Mouse (Mus musculus) neural tube, embryonic 11.5 days (tissue): Measurements from ENCODE around the gene Dock8. TPM values are rescaled to one million over a fixed set of nuclear protein-coding genes. Genes with fewer than 3 reads are reported as not detected.
A peak's percentile ranks its signal among the peaks of the same experiment; 100 is the strongest.

ENCODE experiments used
- ATAC-seq: fragments of 200-750 bp; cut with Nextera tagmentation; 2 replicates; pipeline ENCODE4 v1.8.0; 2017; ENCODE audit warnings: moderate number of reproducible peaks, mild to moderate bottlenecking, moderate TSS enrichment, moderate library complexity; ENCODE audit not compliant: insufficient read depth, low FRiP score, low TSS enrichment
- DNase-seq: peaks from one replicate; pipeline ENCODE4 v3.0.0-alpha.2; 2015; ENCODE audit warnings: low spot score
- H3K27ac ChIP-seq: fragments of 300-500 bp; sonication (generic); 2 replicates; pipeline ENCODE4 v1.5.1; 2014; ENCODE audit warnings: low read depth, mild to moderate bottlenecking, low read length
- H3K27me3 ChIP-seq: fragments of 300-500 bp; sonication (generic); 2 replicates; pipeline ENCODE4 v1.6.1; 2014; ENCODE audit warnings: mild to moderate bottlenecking, low read length, mixed read lengths; ENCODE audit not compliant: control insufficient read depth, insufficient read depth
- H3K36me3 ChIP-seq: fragments of 300-500 bp; sonication (generic); 2 replicates; pipeline ENCODE4 v1.6.1; 2014; ENCODE audit warnings: mild to moderate bottlenecking, low read length, moderate library complexity, mixed read lengths; ENCODE audit not compliant: control insufficient read depth, insufficient read depth
- H3K4me1 ChIP-seq: fragments of 300-500 bp; sonication (generic); 2 replicates; pipeline ENCODE4 v1.6.1; 2014; ENCODE audit warnings: low read length, mixed read lengths; ENCODE audit not compliant: control insufficient read depth, insufficient read depth
- H3K4me2 ChIP-seq: fragments of 300-500 bp; sonication (generic); 2 replicates; pipeline ENCODE4 v1.6.1; 2014; ENCODE audit warnings: low read depth, mild to moderate bottlenecking, moderate library complexity
- H3K4me3 ChIP-seq: fragments of 300-500 bp; sonication (generic); 2 replicates; pipeline ENCODE4 v1.5.1; 2014; ENCODE audit warnings: low read depth, low read length
- H3K9ac ChIP-seq: fragments of 300-500 bp; sonication (generic); 2 replicates; pipeline ENCODE4 v1.6.1; 2014; ENCODE audit warnings: mild to moderate bottlenecking, low read length
- H3K9me3 ChIP-seq: fragments of 300-500 bp; sonication (generic); 2 replicates; pipeline ENCODE4 v1.6.1; 2016; ENCODE audit warnings: low read length; ENCODE audit not compliant: control insufficient read depth
- WGBS: fragments of 180-500 bp; shearing (Covaris S2); extraction: QIAGEN DNeasy Blood & Tissue Kit; methylation state at CpG from one replicate; pipeline ENCODE4 v1.1.7; 2014; 5-methylcytosine and 5-hydroxymethylcytosine counted together
- polyA plus RNA-seq: library from polyadenylated mRNA; unstranded; fragments of >200 nt; fragmentation: Nextera tagmentation; extraction: Ambion mirVana; gene quantifications from 2 replicates; pipeline ENCODE4 v1.2.1, GENCODE M21; 2014

Gene Dock8
- polyA plus RNA-seq, result 1.4 and 2.0 TPM in 2 replicates

GRCm38 (mm10) chr19:24999201-24999886 lies at the start of gene Dock8:
Gene Dock8 (plus strand): TSS chr19:24999534.
- Histone ChIP-seq H3K4me2 (peak within 1 kb of the TSS; percentile 97), H3K27me3 (peaks cover 35% of the 10 kb centered on the region), H3K4me1 (no peaks in the 10 kb centered on the region), H3K9ac (0 out of 2 replicates have a peak within 1 kb of the TSS, but pooled peaks have one; percentile 26), H3K4me3 (peak within 1 kb of the TSS; percentile 62), H3K27ac (no peak within 1 kb of the TSS), H3K36me3 (no peaks in the 10 kb centered on the region), H3K9me3 (no peaks in the 10 kb centered on the region)
- ATAC-seq (no peak), DNase-seq (peak; percentile 55)
- under 1% methylated on average over 108 of the region's 109 CpGs for WGBS

- no peak overlapping the region for H3K9ac ChIP-seq
- H3K4me1 ChIP-seq, result no peaks in the 10 kb centered on the region
- H3K4me3 ChIP-seq, result no peak overlapping the region
- no peaks in the 10 kb centered on the region for H3K9me3 ChIP-seq
- H3K4me2 ChIP-seq, result no peak overlapping the region
- ATAC-seq (no peak), DNase-seq (no peak)
- no peak overlapping the region for H3K27ac ChIP-seq
- peaks cover 3% of the 10 kb centered on the region; the same call in 1 of the 2 replicates for H3K36me3 ChIP-seq
- 39% methylated on average over 3 of the region's 3 CpGs for WGBS
- no peaks in the 10 kb centered on the region for H3K27me3 ChIP-seq
Observed at GRCm38 (mm10) chr19:24958531-24958930, 40.8 kb upstream of the Dock8 start.

GRCm38 (mm10) chr19:24961172-24961962 lies 38.0 kb upstream of the Dock8 start, which contains the start of gene Cbwd1:
Gene Cbwd1 (minus strand): TSS chr19:24961610.
- Histone ChIP-seq H3K9me3 (no peaks in the 10 kb centered on the region), H3K4me2 (peak within 1 kb of the TSS; percentile 45), H3K4me1 (no peaks in the 10 kb centered on the region), H3K9ac (peak within 1 kb of the TSS; percentile 71), H3K27me3 (no peaks in the 10 kb centered on the region), H3K27ac (no peak within 1 kb of the TSS), H3K36me3 (no peaks in the 10 kb centered on the region), H3K4me3 (peak within 1 kb of the TSS; percentile 64)
- WGBS, result 0% methylated on average over 36 of the region's 36 CpGs
- ATAC-seq (peak; percentile 99), DNase-seq (peak; percentile 99)

- WGBS, result 81% methylated on average over 2 of the region's 2 CpGs
- ATAC-seq, result no peak
- Histone ChIP-seq H3K4me3 (no peak overlapping the region), H3K27me3 (no peaks in the 10 kb centered on the region), H3K9ac (no peak overlapping the region), H3K4me1 (no peaks in the 10 kb centered on the region), H3K36me3 (no peaks in the 10 kb centered on the region), H3K9me3 (no peaks in the 10 kb centered on the region), H3K4me2 (no peak overlapping the region), H3K27ac (no peak overlapping the region)
- DNase-seq, result no peak
Observed at GRCm38 (mm10) chr19:24966203-24966602, 33.1 kb upstream of the Dock8 start.

- no peaks in the 10 kb centered on the region for H3K36me3 ChIP-seq
- whole genome bisulfite sequencing, result 93% methylated on average over 2 of the region's 2 CpGs
- no peaks in the 10 kb centered on the region for H3K27me3 ChIP-seq
- no peak overlapping the region for H3K9ac ChIP-seq
- ATAC-seq, result no peak
- no peak overlapping the region for H3K4me3 ChIP-seq
- H3K9me3 ChIP-seq, result no peaks in the 10 kb centered on the region
- no peaks in the 10 kb centered on the region for H3K4me1 ChIP-seq
- no peak overlapping the region for H3K27ac ChIP-seq
- no peak for DNase-seq
- no peak overlapping the region for H3K4me2 ChIP-seq
Observed at GRCm38 (mm10) chr19:24966941-24967340, 32.4 kb upstream of the Dock8 start.

- WGBS, result 90% methylated on average over 7 of the region's 7 CpGs
- Histone ChIP-seq H3K27ac (no peak overlapping the region), H3K9ac (no peak overlapping the region), H3K4me1 (no peaks in the 10 kb centered on the region), H3K36me3 (no peaks in the 10 kb centered on the region), H3K4me3 (no peak overlapping the region), H3K9me3 (no peaks in the 10 kb centered on the region), H3K4me2 (no peak overlapping the region), H3K27me3 (no peaks in the 10 kb centered on the region)
- ATAC-seq (no peak), DNase-seq (no peak)
Observed at GRCm38 (mm10) chr19:24971307-24971706, 28.0 kb upstream of the Dock8 start.

- H3K9ac ChIP-seq, result no peak overlapping the region
- H3K4me3 ChIP-seq, result no peak overlapping the region
- H3K9me3 ChIP-seq, result no peaks in the 10 kb centered on the region
- ATAC-seq (no peak), DNase-seq (no peak)
- H3K27me3 ChIP-seq, result no peaks in the 10 kb centered on the region
- H3K27ac ChIP-seq, result no peak overlapping the region
- 86% methylated on average over 3 of the region's 3 CpGs for WGBS
- no peak overlapping the region for H3K4me2 ChIP-seq
- no peaks in the 10 kb centered on the region for H3K36me3 ChIP-seq
- no peaks in the 10 kb centered on the region for H3K4me1 ChIP-seq
Observed at GRCm38 (mm10) chr19:24972701-24973390, 26.5 kb upstream of the Dock8 start.

GRCm38 (mm10) chr19:24977991-24978390 lies 21.3 kb upstream of the Dock8 start:
- 69% methylated on average over 11 of the region's 11 CpGs for WGBS
- no peaks in the 10 kb centered on the region for H3K9me3 ChIP-seq
- no peaks in the 10 kb centered on the region for H3K27me3 ChIP-seq
- no peaks in the 10 kb centered on the region for H3K36me3 ChIP-seq
- no peak for ATAC-seq
- H3K9ac ChIP-seq, result no peak overlapping the region
- no peak overlapping the region for H3K4me3 ChIP-seq
- no peaks in the 10 kb centered on the region; the same call in 1 of the 2 replicates for H3K4me1 ChIP-seq
- no peak overlapping the region for H3K27ac ChIP-seq
- DNase-seq, result no peak
- no peak overlapping the region for H3K4me2 ChIP-seq
